Mouse (Mus musculus): ENCODE data around the gene Chac1. TPM values are rescaled to one million over a fixed set of nuclear protein-coding genes. Genes with fewer than 3 reads are reported as not detected.

Gene Chac1
- total and polyA plus RNA-seq, 3 experiments: not detected

GRCm38 (mm10) chr2:119313780-119314479, 37.1 kb upstream of the Chac1 start:
- ATAC-seq (ENCODE audit: extremely low read depth, insufficient number of reproducible peaks, low FRiP score, poor library complexity, severe bottlenecking) (no peak), DNase-seq (ENCODE audit: low spot score) (no peak)
- no peak for TF ChIP-seq CTCF (IDR thresholded peaks at IDR 0.05; ENCODE audit: low read depth, low read length)
- TF ChIP-seq POLR2AphosphoS5 (IDR thresholded peaks at IDR 0.05; ENCODE audit: insufficient replicate concordance, low read depth, low read length): no peak
- no peak for TF ChIP-seq GATA1 (IDR thresholded peaks at IDR 0.05; ENCODE audit: borderline replicate concordance, low read length)
- TF ChIP-seq GATA2 (IDR thresholded peaks at IDR 0.05; ENCODE audit: borderline replicate concordance, low read depth, low read length): no peak
- no peak for TF ChIP-seq TAL1 (conservative IDR thresholded peaks at IDR 0.05; ENCODE audit: low read depth, low read length)
- peaks cover 42% of the 10 kb centered on the region for H3K27me3 ChIP-seq (ENCODE audit: insufficient read depth, low read length)
- H3K36me3 ChIP-seq (replicated peaks): no peaks in the 10 kb centered on the region
- H3K9me3 ChIP-seq (replicated peaks): no peaks in the 10 kb centered on the region; the same call in 1 of the 2 replicates
- peaks cover 29% of the 10 kb centered on the region for H3K4me1 ChIP-seq (ENCODE audit: insufficient read depth, low read depth, low read length)
- H3K4me3 ChIP-seq (ENCODE audit: low read depth, low read length): no peak overlapping the region

- H3K27me3 ChIP-seq (ENCODE audit: insufficient read depth, low read length): peaks cover 42% of the 10 kb centered on the region
- DNase-seq (ENCODE audit: low spot score) (no peak), ATAC-seq (ENCODE audit: extremely low read depth, insufficient number of reproducible peaks, low FRiP score, poor library complexity, severe bottlenecking) (no peak)
- H3K36me3 ChIP-seq (replicated peaks): no peaks in the 10 kb centered on the region
- TF ChIP-seq GATA2 (IDR thresholded peaks at IDR 0.05; ENCODE audit: borderline replicate concordance, low read depth, low read length) (no peak), GATA1 (IDR thresholded peaks at IDR 0.05; ENCODE audit: borderline replicate concordance, low read length) (no peak), TAL1 (conservative IDR thresholded peaks at IDR 0.05; ENCODE audit: low read depth, low read length) (no peak), POLR2AphosphoS5 (IDR thresholded peaks at IDR 0.05; ENCODE audit: insufficient replicate concordance, low read depth, low read length) (no peak), CTCF (IDR thresholded peaks at IDR 0.05; ENCODE audit: low read depth, low read length) (no peak)
- peaks cover 31% of the 10 kb centered on the region for H3K4me1 ChIP-seq (ENCODE audit: insufficient read depth, low read depth, low read length)
- H3K9me3 ChIP-seq (replicated peaks): no peaks in the 10 kb centered on the region; the same call in 1 of the 2 replicates
- H3K4me3 ChIP-seq (ENCODE audit: low read depth, low read length): no peak overlapping the region
Measured at GRCm38 (mm10) chr2:119314742-119315310, 36.2 kb upstream of the Chac1 start.

- H3K4me1 ChIP-seq (ENCODE audit: insufficient read depth, low read depth, low read length): peaks cover 60% of the 10 kb centered on the region
- DNase-seq (ENCODE audit: low spot score) (no peak), ATAC-seq (ENCODE audit: extremely low read depth, insufficient number of reproducible peaks, low FRiP score, poor library complexity, severe bottlenecking) (no peak)
- H3K9me3 ChIP-seq (replicated peaks): peaks cover 3% of the 10 kb centered on the region
- TF ChIP-seq POLR2AphosphoS5 (IDR thresholded peaks at IDR 0.05; ENCODE audit: insufficient replicate concordance, low read depth, low read length): no peak
- no peak for TF ChIP-seq GATA1 (IDR thresholded peaks at IDR 0.05; ENCODE audit: borderline replicate concordance, low read length)
- no peak for TF ChIP-seq TAL1 (conservative IDR thresholded peaks at IDR 0.05; ENCODE audit: low read depth, low read length)
- no peak for TF ChIP-seq GATA2 (IDR thresholded peaks at IDR 0.05; ENCODE audit: borderline replicate concordance, low read depth, low read length)
- TF ChIP-seq CTCF (IDR thresholded peaks at IDR 0.05; ENCODE audit: low read depth, low read length): no peak
- H3K4me3 ChIP-seq (ENCODE audit: low read depth, low read length): no peak overlapping the region
- H3K27me3 ChIP-seq (ENCODE audit: insufficient read depth, low read length): peaks cover 45% of the 10 kb centered on the region
- H3K36me3 ChIP-seq (replicated peaks): no peaks in the 10 kb centered on the region
Measured at GRCm38 (mm10) chr2:119318043-119318710, 32.9 kb upstream of the Chac1 start.

- Histone ChIP-seq H3K27me3 (ENCODE audit: insufficient read depth, low read length) (peaks cover 42% of the 10 kb centered on the region), H3K4me3 (ENCODE audit: low read depth, low read length) (peak overlapping the region; percentile 2; the same call in 1 of the 2 replicates), H3K9me3 (replicated peaks) (peaks cover 3% of the 10 kb centered on the region), H3K4me1 (ENCODE audit: insufficient read depth, low read depth, low read length) (peaks cover 68% of the 10 kb centered on the region), H3K36me3 (replicated peaks) (no peaks in the 10 kb centered on the region)
- DNase-seq (ENCODE audit: low spot score): no peak
- 0 out of 2 replicates have a peak, but pooled peaks have one; percentile 9 for ATAC-seq (ENCODE audit: extremely low read depth, insufficient number of reproducible peaks, low FRiP score, poor library complexity, severe bottlenecking)
- TF ChIP-seq TAL1 (conservative IDR thresholded peaks at IDR 0.05; ENCODE audit: low read depth, low read length) (peak; percentile 74), GATA1 (IDR thresholded peaks at IDR 0.05; ENCODE audit: borderline replicate concordance, low read length) (no peak)
Measured at GRCm38 (mm10) chr2:119320571-119320970, 30.5 kb upstream of the Chac1 start.

- no peak for ATAC-seq (ENCODE audit: extremely low read depth, insufficient number of reproducible peaks, low FRiP score, poor library complexity, severe bottlenecking)
- Histone ChIP-seq H3K4me3 (ENCODE audit: low read depth, low read length) (peak overlapping the region; percentile 70; the same call in 1 of the 2 replicates), H3K4me1 (ENCODE audit: insufficient read depth, low read depth, low read length) (peaks cover 77% of the 10 kb centered on the region), H3K9me3 (replicated peaks) (peaks cover 3% of the 10 kb centered on the region), H3K36me3 (replicated peaks) (no peaks in the 10 kb centered on the region), H3K27me3 (ENCODE audit: insufficient read depth, low read length) (peaks cover 49% of the 10 kb centered on the region)
- TF ChIP-seq GATA2 (IDR thresholded peaks at IDR 0.05; ENCODE audit: borderline replicate concordance, low read depth, low read length): no peak
- TF ChIP-seq TAL1 (conservative IDR thresholded peaks at IDR 0.05; ENCODE audit: low read depth, low read length): no peak
- TF ChIP-seq GATA1 (IDR thresholded peaks at IDR 0.05; ENCODE audit: borderline replicate concordance, low read length): no peak
- TF ChIP-seq CTCF (IDR thresholded peaks at IDR 0.05; ENCODE audit: low read depth, low read length): no peak
- no peak for TF ChIP-seq POLR2AphosphoS5 (IDR thresholded peaks at IDR 0.05; ENCODE audit: insufficient replicate concordance, low read depth, low read length)
- DNase-seq (ENCODE audit: low spot score): no peak
Measured at GRCm38 (mm10) chr2:119321771-119322586, 29.1 kb upstream of the Chac1 start.
